Mouse (Mus musculus): ENCODE measurements around the gene Tagln2. TPM values are rescaled to one million over a fixed set of nuclear protein-coding genes. Genes with fewer than 3 reads are reported as not detected.
A peak's percentile ranks its signal among the peaks of the same experiment; 100 is the strongest.

Gene Tagln2
- polyA plus RNA-seq, 1 experiment from 2014 or later = 251 TPM

DNA sequence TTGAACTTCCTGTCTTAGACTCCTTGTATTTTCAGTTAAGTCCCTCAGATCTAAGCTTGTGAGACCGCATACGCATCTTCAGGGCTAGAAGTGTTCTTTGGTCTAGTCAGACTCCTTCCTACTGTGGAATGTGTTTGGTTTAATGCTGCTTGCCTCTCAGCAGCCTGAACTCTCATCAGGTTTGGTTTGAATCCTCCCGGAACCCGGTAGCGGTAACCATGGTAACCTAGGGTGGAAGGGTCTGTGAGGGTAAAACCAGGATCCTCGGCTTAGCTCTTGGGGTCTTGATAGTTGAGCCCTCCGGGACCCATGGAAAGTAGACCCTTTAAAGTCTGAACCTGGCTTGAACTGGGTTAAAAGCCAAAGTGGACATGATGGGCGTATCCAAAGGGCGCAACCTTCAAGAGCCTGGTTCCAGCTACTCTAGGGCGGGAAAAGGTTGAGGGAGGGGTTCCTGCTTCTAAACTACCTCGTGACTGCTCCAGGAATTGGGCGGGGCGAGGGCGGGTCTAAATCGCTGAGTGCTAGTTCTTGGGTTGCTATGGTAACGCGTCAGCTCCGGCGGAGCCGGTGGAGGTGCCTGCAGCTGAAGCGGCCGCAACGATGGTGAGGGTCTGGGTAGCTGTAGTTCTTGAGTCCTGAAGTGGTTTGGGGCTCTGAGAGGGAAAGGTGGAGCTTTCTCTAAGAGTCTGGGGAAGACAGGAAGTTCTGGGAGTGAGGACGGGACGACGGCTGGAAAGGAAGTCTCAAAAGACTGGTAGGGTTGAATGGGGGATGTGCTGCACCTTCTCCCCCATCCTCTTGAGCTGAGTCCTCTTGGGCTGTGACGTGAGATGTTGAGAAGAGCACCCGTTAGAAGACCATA, 21.0 kb downstream of the Tagln2 start, which contains the start of gene Cfap45:
TSS of gene Cfap45 (plus strand) at position 226 of the 865 bp plus-strand sequence.
- peak within 1 kb of the TSS; percentile 44 for H3K4me3 ChIP-seq (replicated peaks)
- peaks cover 30% of the 10 kb centered on the region for H3K4me1 ChIP-seq
- peak within 1 kb of the TSS; percentile 66 for H3K4me2 ChIP-seq
- peaks cover 4% of the 10 kb centered on the region for H3K9me3 ChIP-seq (replicated peaks)
- H3K27ac ChIP-seq = peak within 1 kb of the TSS; percentile 51; the same call in 1 of the 2 replicates
- H3K27me3 ChIP-seq = no peaks in the 10 kb centered on the region
- 5% methylated on average over 28 of the region's 28 CpGs for WGBS
- ATAC-seq (replicated peaks; ENCODE audit: low FRiP score) = peak; percentile 92
- peak within 1 kb of the TSS; percentile 19; the same call in 1 of the 2 replicates for H3K9ac ChIP-seq
- H3K36me3 ChIP-seq = no peaks in the 10 kb centered on the region

DNA sequence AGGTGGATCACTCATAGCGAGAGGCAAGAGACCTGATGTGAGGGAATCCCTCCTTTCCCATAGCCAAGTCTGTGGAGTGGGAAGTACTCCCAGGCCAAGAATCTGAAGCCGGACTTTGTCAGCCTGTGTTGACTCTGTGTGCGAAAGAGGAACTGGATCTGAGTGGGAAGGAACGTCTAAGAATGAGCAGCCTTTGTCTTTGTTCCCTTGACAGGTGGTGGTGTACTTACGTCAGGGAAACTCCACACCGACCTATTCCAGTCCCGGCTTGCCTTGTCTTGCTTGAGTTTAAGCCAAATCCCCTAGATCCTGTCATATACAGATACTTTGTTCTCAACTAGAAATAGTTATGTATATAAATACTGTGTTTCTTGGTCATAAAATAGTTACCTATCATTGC, 22.7 kb downstream of the Tagln2 start:
- no peak for ATAC-seq (replicated peaks; ENCODE audit: low FRiP score)
- Histone ChIP-seq H3K4me2 (no peak overlapping the region), H3K9me3 (replicated peaks) (peaks cover 3% of the 10 kb centered on the region), H3K27me3 (peaks cover 5% of the 10 kb centered on the region; the same call in 1 of the 2 replicates), H3K36me3 (no peaks in the 10 kb centered on the region), H3K4me3 (replicated peaks) (no peak overlapping the region), H3K27ac (no peak overlapping the region; the same call in 1 of the 2 replicates), H3K4me1 (peaks cover 33% of the 10 kb centered on the region), H3K9ac (no peak overlapping the region)
- WGBS = 69% methylated on average over 7 of the region's 7 CpGs

DNA sequence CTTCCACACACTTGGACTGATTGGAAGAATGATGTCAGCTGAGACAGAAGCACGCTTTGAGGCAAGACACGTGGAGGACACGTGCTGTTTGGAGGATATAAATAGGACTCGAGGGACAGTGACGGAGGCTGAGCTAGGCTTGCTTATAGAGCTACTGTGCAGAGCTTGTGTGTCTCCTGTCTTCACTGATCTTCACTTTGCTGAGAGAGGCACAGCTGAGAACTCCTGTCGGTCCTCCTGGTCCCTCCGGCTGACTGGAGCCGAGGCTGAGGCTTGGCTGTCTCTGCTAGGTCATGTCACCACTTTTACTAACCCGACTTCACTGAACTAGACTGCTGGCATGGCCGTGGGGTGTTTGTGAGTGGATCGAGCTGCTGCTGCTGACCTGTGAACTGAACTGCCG, 23.9 kb downstream of the Tagln2 start:
- Histone ChIP-seq H3K27me3 (peaks cover 10% of the 10 kb centered on the region; the same call in 1 of the 2 replicates), H3K4me1 (peaks cover 33% of the 10 kb centered on the region), H3K27ac (0 out of 2 replicates have a peak overlapping the region, but pooled peaks have one; percentile 6), H3K4me2 (no peak overlapping the region), H3K9me3 (replicated peaks) (no peaks in the 10 kb centered on the region), H3K4me3 (replicated peaks) (no peak overlapping the region), H3K36me3 (no peaks in the 10 kb centered on the region), H3K9ac (no peak overlapping the region)
- ATAC-seq (replicated peaks; ENCODE audit: low FRiP score) = no peak
- 56% methylated on average over 12 of the region's 12 CpGs for WGBS

DNA sequence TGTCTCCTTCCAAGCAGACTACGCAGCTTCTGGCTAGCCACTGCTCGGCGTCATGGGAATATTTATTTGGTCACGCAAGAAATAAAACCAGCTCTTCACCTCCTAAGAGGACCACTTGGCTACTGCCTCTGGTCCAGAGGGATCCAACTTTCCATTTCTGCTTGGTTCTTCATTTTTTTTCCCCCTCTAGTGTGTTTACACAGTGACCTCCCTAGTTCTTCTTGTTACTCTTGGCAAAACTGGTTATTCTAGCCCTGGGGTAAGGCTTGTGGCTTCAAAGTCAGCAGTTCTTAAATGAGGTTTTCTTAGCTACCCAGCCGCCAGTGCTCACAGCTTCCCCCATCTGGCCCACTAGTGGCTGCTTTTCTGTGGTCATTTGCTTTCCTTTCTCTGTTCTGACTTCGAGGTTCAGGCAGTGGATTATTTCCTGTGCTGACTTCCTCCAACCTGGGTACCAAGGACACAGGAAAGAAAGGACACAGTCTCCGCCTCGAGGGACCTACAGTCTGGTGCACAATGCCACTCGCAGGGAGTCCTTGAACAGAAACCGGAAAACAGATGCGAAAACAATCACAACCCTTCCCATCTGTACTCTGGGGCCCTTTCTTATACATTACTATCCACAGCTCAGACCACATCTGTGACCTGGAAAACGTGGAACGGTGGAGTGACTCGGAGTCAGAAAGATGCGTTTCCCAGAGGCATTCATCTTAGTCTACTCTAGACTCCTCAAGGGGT, 25.3 kb downstream of the Tagln2 start:
- Histone ChIP-seq H3K4me1 (peaks cover 27% of the 10 kb centered on the region), H3K9ac (no peak overlapping the region), H3K4me3 (replicated peaks) (no peak overlapping the region), H3K4me2 (peak overlapping the region; percentile 9; the same call in 1 of the 2 replicates), H3K27ac (peak overlapping the region; percentile 34), H3K36me3 (no peaks in the 10 kb centered on the region), H3K9me3 (replicated peaks) (no peaks in the 10 kb centered on the region), H3K27me3 (peaks cover 10% of the 10 kb centered on the region; the same call in 1 of the 2 replicates)
- no peak for ATAC-seq (replicated peaks; ENCODE audit: low FRiP score)
- WGBS = 41% methylated on average over 15 of the region's 15 CpGs

DNA sequence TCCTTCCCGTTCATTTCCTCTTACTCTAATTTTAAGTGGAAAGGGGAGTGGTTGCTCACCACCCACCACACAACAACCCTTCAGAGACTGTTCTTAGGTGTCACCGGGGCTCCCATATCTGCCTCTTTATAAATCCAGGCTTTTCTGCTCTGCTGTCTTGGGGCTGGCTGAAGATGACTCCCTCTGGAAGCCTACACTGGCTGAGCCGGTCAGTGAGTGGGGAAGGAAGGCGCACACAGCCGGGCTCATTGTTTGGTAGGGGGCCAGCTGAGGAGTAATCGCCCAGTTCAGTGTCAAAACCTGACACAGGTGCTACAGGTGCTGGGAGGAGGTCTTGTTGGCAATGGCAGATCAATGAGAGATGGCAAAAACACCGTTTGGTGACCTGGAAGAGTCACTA, 26.1 kb downstream of the Tagln2 start:
- Histone ChIP-seq H3K4me2 (0 out of 2 replicates have a peak overlapping the region, but pooled peaks have one; percentile 9), H3K9ac (no peak overlapping the region), H3K36me3 (no peaks in the 10 kb centered on the region), H3K27ac (peak overlapping the region; percentile 34; the same call in 1 of the 2 replicates), H3K9me3 (replicated peaks) (no peaks in the 10 kb centered on the region), H3K27me3 (peaks cover 13% of the 10 kb centered on the region; the same call in 1 of the 2 replicates), H3K4me1 (peaks cover 27% of the 10 kb centered on the region), H3K4me3 (replicated peaks) (no peak overlapping the region)
- ATAC-seq (replicated peaks; ENCODE audit: low FRiP score) = no peak
- 77% methylated on average over 7 of the region's 7 CpGs for WGBS

DNA sequence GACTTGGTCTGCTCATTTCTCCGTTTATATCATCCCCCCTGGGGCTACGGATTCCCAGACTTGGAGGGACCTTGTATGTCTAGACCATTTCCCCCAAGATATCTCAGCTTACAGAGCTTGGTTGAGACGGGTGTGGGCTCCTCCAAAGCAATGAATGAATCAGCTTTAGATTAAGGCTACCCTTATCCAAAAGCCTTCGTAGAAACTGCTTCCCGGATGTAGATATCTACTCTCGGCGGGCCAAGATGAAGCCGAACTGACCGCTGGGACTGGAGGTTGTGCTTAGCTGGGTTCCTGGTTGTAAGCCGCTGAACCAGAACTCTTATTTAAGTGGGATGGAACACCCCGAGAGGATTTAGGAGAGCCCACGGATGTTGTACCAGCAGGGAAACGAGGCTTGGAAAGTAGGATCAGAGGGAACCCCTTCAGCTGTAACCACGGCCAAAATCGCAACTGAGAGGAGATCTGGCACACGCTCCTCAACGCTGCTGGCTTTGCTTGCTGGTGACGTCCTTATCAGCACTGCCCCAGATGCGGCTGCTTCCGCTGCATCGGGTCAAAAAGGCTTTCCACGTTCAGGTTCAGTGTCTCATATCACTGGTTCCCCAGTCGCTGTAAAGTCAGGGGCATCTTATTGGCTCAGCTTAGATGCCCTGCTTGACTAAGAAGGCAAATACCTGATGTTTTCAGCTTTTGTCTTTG, 26.7 kb downstream of the Tagln2 start:
- H3K27ac ChIP-seq = no peak overlapping the region
- H3K4me3 ChIP-seq (replicated peaks) = no peak overlapping the region
- H3K4me1 ChIP-seq = peaks cover 23% of the 10 kb centered on the region
- H3K36me3 ChIP-seq = no peaks in the 10 kb centered on the region
- peaks cover 13% of the 10 kb centered on the region; the same call in 1 of the 2 replicates for H3K27me3 ChIP-seq
- peak overlapping the region; percentile 20; the same call in 1 of the 2 replicates for H3K4me2 ChIP-seq
- ATAC-seq (replicated peaks; ENCODE audit: low FRiP score) = no peak
- no peaks in the 10 kb centered on the region for H3K9me3 ChIP-seq (replicated peaks)
- WGBS = 63% methylated on average over 23 of the region's 23 CpGs
- no peak overlapping the region for H3K9ac ChIP-seq

DNA sequence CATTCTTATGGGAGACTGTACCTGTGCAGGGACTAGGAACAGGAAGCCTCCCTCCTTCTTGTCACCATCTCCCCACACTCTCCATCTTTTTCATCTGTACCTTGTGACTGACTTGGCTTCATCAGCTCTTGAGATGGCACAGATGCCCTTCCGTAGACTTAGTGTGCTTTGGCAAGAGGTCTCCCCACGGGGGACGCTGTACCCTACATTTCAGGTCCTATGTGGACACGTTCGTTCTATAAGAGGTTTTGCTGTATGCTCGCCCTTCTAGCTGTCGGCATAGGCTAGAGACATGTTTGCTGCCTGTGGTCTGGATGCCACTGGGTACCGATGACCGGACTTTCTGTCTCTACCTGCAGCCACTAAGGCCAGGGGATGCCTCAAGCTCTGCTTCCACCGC, 27.6 kb downstream of the Tagln2 start:
- no peak for ATAC-seq (replicated peaks; ENCODE audit: low FRiP score)
- no peaks in the 10 kb centered on the region for H3K36me3 ChIP-seq
- WGBS = 91% methylated on average over 10 of the region's 10 CpGs

DNA sequence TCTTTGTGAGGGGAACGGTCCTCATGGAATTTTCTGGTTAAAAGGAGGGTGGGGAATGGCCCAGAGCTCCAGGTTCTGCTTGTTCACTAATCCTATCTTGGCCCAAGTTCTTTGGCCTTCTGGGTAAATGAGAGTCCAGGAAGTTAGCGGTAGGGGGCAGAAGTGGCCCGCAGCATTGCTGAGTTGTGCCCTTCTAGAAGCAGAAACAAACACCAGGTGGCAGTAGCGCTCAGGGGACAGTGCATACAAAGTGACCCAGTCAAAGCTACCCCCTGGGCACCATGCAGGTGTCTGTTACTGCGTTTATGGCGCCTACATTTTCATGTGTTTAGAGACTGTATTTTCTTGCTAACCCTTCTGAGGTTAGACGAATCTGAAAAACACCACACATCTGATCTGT, 28.9 kb downstream of the Tagln2 start:
- H3K4me1 ChIP-seq = peaks cover 33% of the 10 kb centered on the region
- WGBS = 4% methylated on average over 7 of the region's 7 CpGs
- ATAC-seq (replicated peaks; ENCODE audit: low FRiP score) = peak; percentile 67

More for the DNA sequence above, 27.6 kb downstream of the Tagln2 start:
- no peaks in the 10 kb centered on the region for H3K9me3 ChIP-seq (replicated peaks)
- H3K27me3 ChIP-seq = peaks cover 13% of the 10 kb centered on the region; the same call in 1 of the 2 replicates
- no peak overlapping the region for H3K4me3 ChIP-seq (replicated peaks)
- H3K4me2 ChIP-seq = no peak overlapping the region
- H3K4me1 ChIP-seq = peaks cover 28% of the 10 kb centered on the region
- no peak overlapping the region for H3K27ac ChIP-seq
- H3K9ac ChIP-seq = no peak overlapping the region

DNA sequence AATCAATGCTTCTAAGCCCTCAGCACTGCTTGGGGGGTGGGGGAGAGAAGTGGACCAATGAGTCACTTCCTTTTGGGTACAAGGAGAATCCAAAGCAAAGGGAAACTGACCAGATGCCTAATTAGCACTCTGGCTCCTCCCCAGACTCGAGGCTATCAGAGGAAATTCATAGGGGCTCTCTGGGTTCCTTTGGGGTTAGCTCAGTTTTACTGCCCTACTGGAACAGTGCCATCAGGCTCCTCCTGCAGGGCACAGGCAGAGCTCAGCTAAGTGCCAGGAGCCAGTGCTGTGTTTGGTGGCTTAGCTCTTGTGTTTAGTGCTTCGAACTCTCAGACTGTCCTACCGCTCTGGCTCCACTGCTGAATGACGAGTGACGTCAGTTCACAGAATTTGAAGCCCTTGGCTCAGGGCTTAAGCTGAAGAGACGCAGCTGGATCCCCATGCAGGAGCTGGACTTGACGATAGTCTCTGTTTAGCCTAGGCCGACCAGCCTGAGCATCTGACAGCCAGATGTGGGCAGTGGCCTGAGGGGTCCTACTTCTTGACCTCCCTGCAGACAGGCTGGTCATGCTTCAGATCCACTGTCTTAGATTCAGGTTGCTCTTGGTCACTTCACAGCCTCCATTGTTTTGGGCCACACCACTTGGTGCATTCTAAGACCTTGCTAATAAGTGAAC, 30.8 kb downstream of the Tagln2 start:
- Histone ChIP-seq H3K9me3 (replicated peaks) (no peaks in the 10 kb centered on the region), H3K9ac (no peak overlapping the region), H3K27ac (no peak overlapping the region), H3K27me3 (peaks cover 13% of the 10 kb centered on the region; the same call in 1 of the 2 replicates), H3K4me3 (replicated peaks) (no peak overlapping the region), H3K36me3 (no peaks in the 10 kb centered on the region), H3K4me1 (peaks cover 25% of the 10 kb centered on the region), H3K4me2 (no peak overlapping the region)
- ATAC-seq (replicated peaks; ENCODE audit: low FRiP score) = no peak
- WGBS = 16% methylated on average over 8 of the region's 8 CpGs

More for the DNA sequence above, 28.9 kb downstream of the Tagln2 start:
- Histone ChIP-seq H3K4me3 (replicated peaks) (no peak overlapping the region), H3K36me3 (no peaks in the 10 kb centered on the region), H3K4me2 (no peak overlapping the region), H3K27ac (no peak overlapping the region), H3K9ac (no peak overlapping the region), H3K9me3 (replicated peaks) (no peaks in the 10 kb centered on the region), H3K27me3 (peaks cover 13% of the 10 kb centered on the region; the same call in 1 of the 2 replicates)

DNA sequence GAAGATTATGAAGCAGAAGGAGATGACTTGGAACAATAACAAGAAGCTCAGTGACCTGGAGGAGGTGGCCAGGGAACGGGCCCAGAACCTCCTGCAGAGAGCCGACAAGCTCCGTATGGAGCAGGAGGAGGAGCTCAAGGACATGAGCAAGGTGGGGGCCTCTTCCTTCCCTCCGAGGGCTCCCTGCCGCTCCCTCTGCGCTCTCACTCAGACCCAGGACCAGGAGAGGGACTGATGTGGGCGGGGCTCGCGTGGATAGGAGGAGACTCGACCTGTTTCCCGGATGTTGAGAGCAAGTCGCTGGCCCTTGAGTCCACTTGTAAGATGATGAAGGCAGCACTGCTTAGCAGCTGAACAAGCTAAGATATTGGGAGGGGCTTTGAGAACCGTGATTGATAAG, 32.7 kb downstream of the Tagln2 start:
- peak; percentile 79 for ATAC-seq (replicated peaks; ENCODE audit: low FRiP score)
- peaks cover 22% of the 10 kb centered on the region for H3K4me1 ChIP-seq
- peak overlapping the region; percentile 5; the same call in 1 of the 2 replicates for H3K9ac ChIP-seq

DNA sequence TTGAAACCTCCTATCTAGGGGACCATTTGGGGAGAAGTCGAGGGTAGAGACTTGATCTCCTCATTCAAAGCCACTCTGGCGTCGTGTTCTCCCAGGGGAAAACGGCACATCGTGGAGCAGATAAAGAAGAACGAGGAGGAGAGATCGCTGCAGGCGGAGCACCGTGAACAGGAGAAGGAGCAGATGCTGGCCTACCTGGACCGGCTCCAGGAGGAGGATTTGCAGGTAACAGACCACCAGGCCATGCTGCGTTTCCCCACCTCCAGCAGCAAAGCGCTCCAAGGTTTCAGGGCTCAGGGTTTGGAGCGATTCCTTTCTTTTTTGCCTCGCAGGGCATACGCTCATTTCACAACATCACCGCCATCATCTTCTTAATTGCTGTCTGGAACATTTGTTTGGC, 35.3 kb downstream of the Tagln2 start:
- no peak overlapping the region for H3K9ac ChIP-seq
- peaks cover 22% of the 10 kb centered on the region for H3K4me1 ChIP-seq
- no peak overlapping the region for H3K4me2 ChIP-seq
- H3K36me3 ChIP-seq = no peaks in the 10 kb centered on the region
- no peak overlapping the region for H3K27ac ChIP-seq
- no peak overlapping the region for H3K4me3 ChIP-seq (replicated peaks)
- H3K27me3 ChIP-seq = 0 out of 2 replicates have a peak, but pooled peaks cover 3% of the 10 kb centered on the region
- ATAC-seq (replicated peaks; ENCODE audit: low FRiP score) = no peak
- no peaks in the 10 kb centered on the region for H3K9me3 ChIP-seq (replicated peaks)
- 88% methylated on average over 16 of the region's 16 CpGs for WGBS

More for the DNA sequence above, 32.7 kb downstream of the Tagln2 start:
- Histone ChIP-seq H3K4me3 (replicated peaks) (peak overlapping the region; percentile 39), H3K36me3 (no peaks in the 10 kb centered on the region), H3K9me3 (replicated peaks) (no peaks in the 10 kb centered on the region), H3K27me3 (peaks cover 9% of the 10 kb centered on the region; the same call in 1 of the 2 replicates), H3K27ac (no peak overlapping the region), H3K4me2 (peak overlapping the region; percentile 64)
- under 1% methylated on average over 13 of the region's 13 CpGs for WGBS
